Mouse (Mus musculus) testis, adult 2 months (tissue): ENCODE data around the gene Mip.

Experiments
- CTCF ChIP-seq: fragments of 200-500 bp; IDR thresholded peaks from 2 replicates; pipeline ENCODE4 v1.5.1; 2012; ENCODE audit warnings: low read depth, mild to moderate bottlenecking, inconsistent platforms, low read length, moderate library complexity; ENCODE audit not compliant: control insufficient read depth, insufficient read depth, insufficient replicate concordance
- POLR2A ChIP-seq: fragments of 200-500 bp; IDR thresholded peaks from 2 replicates; pipeline ENCODE4 v1.6.1; 2012; ENCODE audit warnings: low read depth, mild to moderate bottlenecking, inconsistent platforms, low read length, moderate library complexity; ENCODE audit not compliant: control insufficient read depth

DNA sequence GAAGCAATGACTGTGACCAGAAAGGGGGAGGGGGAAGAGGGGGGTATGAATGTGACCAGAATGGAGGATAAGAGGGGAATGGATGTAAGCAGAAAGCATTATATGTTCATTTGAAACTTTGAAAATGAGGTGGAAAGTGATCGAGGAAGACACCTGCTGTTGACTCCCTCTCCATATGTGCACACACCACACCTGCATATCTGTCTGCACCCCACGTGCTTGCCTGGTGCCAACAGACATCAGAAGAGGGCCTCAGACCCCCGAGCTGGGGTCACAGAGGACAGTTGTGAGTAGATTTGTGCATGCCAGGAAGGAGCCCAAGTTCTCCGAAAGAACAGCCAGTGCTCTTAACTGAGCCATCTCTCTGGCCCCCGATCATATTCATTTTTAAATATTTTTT lies 34.3 kb downstream of the Mip start:
- TF ChIP-seq CTCF = no peak
- no peak for TF ChIP-seq POLR2A
